Mouse (Mus musculus) ES-E14 (cell line): ENCODE measurements at regions not wholly inside any gene's neighbourhood (a gene's known extent, or its start where the extent isn't known, plus 50 kb on each side); places are given as distances from the start of the nearest gene placed in this dataset.

Source experiments
- CHD2 ChIP-seq: IDR thresholded peaks from 2 replicates; pipeline ENCODE4 v1.6.1; 2014; ENCODE audit warnings: mild to moderate bottlenecking, low read depth, low read length, inconsistent platforms
- HCFC1 ChIP-seq: IDR thresholded peaks from 2 replicates; pipeline ENCODE4 v1.6.1; 2012; ENCODE audit warnings: low read length, inconsistent platforms, borderline replicate concordance; ENCODE audit not compliant: insufficient read depth
- MAFK ChIP-seq: IDR thresholded peaks from 2 replicates; pipeline ENCODE4 v1.6.1; 2014; ENCODE audit warnings: mild to moderate bottlenecking, low read depth, low read length, inconsistent platforms; ENCODE audit not compliant: insufficient read depth

DNA sequence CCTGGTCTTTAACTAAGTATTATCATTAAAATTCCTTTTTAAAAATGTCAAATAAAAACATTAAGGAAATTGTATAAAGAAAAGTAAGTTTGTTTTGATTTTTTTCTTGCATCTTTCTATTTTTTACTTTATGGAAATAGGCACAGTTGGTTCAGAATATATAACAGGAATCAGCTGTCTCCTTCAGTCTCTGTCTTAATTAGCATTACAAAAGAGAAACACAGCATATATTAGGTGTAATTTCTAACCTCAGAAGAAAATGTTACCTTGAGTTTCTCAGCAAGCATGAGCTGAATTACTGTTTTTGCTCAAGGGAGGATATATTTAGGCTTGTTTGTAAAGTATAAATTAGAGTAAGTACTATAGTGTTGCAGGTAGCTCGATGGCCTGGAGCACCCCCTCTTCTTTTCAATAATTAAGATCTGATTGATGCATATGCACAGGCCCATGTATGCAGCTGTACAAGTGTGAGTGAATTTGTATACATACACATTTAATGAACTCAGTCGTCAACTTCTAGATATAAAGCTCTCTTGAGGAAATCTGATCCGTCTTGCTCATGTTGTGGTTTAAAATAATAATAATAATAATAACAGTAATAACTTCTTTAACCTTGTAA lies 503.0 kb downstream of the Cdh8 start:
- TF ChIP-seq HCFC1: no peak
- no peak for TF ChIP-seq CHD2
- no peak for TF ChIP-seq MAFK
